Mouse (Mus musculus) MEL (cell line): ENCODE measurements around the gene H13. TPM values are rescaled to one million over a fixed set of nuclear protein-coding genes. Genes with fewer than 3 reads are reported as not detected.

ENCODE experiments used
- DNase-seq: peaks from one replicate; pipeline ENCODE4 v3.0.0; 2011; ENCODE audit warnings: low read depth, low spot score
- H3K27ac ChIP-seq: 2 replicates; pipeline ENCODE4 v1.5.1; 2012; ENCODE audit warnings: low read depth, mild to moderate bottlenecking, control low read depth, low read length, moderate library complexity; ENCODE audit not compliant: control insufficient read depth
- H3K27me3 ChIP-seq, 2 experiments: fragments of 150-350 bp in 1 of 2; sonication (generic) in 1 of 2; 2 replicates each; pipeline ENCODE4 v1.6.1; 2012; ENCODE audit warnings: low read length in 2 of 2, mild to moderate bottlenecking in 2 of 2, improper control_type of control experiment in 1 of 2, moderate library complexity in 1 of 2; ENCODE audit not compliant: insufficient read depth in 2 of 2, control insufficient read depth in 1 of 2
- H3K36me3 ChIP-seq, 2 experiments: 2 replicates each; pipeline ENCODE4 v1.6.1; 2012 to 2014; ENCODE audit warnings: low read length in 2 of 2, improper control_type of control experiment in 1 of 2, inconsistent platforms in 1 of 2, mild to moderate bottlenecking in 1 of 2; ENCODE audit not compliant: insufficient read depth in 2 of 2, control insufficient read depth in 1 of 2
- H3K4me1 ChIP-seq, 2 experiments: fragments of 150-350 bp in 1 of 2; sonication (generic) in 1 of 2; 2 replicates each; pipeline ENCODE4 v1.6.1; 2012; ENCODE audit warnings: low read length in 2 of 2, improper control_type of control experiment in 1 of 2, mild to moderate bottlenecking in 1 of 2; ENCODE audit not compliant: insufficient read depth in 2 of 2, control insufficient read depth in 1 of 2
- H3K4me3 ChIP-seq, 2 experiments: fragments of 150-350 bp in 1 of 2; sonication (generic) in 1 of 2; 2 replicates each; pipeline ENCODE4 v1.5.1; 2012; ENCODE audit warnings: low read depth in 2 of 2, low read length in 2 of 2, mild to moderate bottlenecking in 2 of 2, moderate library complexity in 2 of 2, control low read depth in 1 of 2, improper control_type of control experiment in 1 of 2; ENCODE audit not compliant: control insufficient read depth in 1 of 2, insufficient read depth in 1 of 2
- H3K79me2 ChIP-seq: 2 replicates; pipeline ENCODE4 v1.6.1; 2012; ENCODE audit warnings: mild to moderate bottlenecking, low read length, moderate library complexity; ENCODE audit not compliant: control insufficient read depth, poor library complexity, insufficient read depth
- H3K9ac ChIP-seq: 2 replicates; pipeline ENCODE4 v1.6.1; 2012; ENCODE audit warnings: low read depth, mild to moderate bottlenecking, control low read depth, low read length, moderate library complexity; ENCODE audit not compliant: control insufficient read depth, poor library complexity, severe bottlenecking
- H3K9me3 ChIP-seq: fragments of 150-350 bp; sonication (generic); replicated peaks from 2 replicates; pipeline ENCODE4 v1.6.1; 2012; ENCODE audit warnings: mild to moderate bottlenecking, low read length, improper control_type of control experiment, moderate library complexity; ENCODE audit not compliant: insufficient read depth
- CTCF ChIP-seq, 3 experiments: IDR thresholded peaks in 2 of 3; conservative IDR thresholded peaks in 1 of 3; 2 replicates each; pipeline ENCODE4 v1.5.1; 2011 to 2012; ENCODE audit warnings: low read length in 3 of 3, low read depth in 2 of 3, mild to moderate bottlenecking in 2 of 3, improper control_type of control experiment in 1 of 3, inconsistent platforms in 1 of 3, mixed read lengths in 1 of 3, moderate library complexity in 1 of 3; ENCODE audit not compliant: control insufficient read depth in 1 of 3, insufficient read depth in 1 of 3, poor library complexity in 1 of 3, severe bottlenecking in 1 of 3
- E2F4 ChIP-seq: IDR thresholded peaks from 2 replicates; pipeline ENCODE4 v1.6.1; 2011; ENCODE audit warnings: low read depth, low read length, improper control_type of control experiment, borderline replicate concordance
- EP300 ChIP-seq, 2 experiments: IDR thresholded peaks; 2 replicates each; pipeline ENCODE4 v1.6.1; 2011; ENCODE audit warnings: improper control_type of control experiment in 2 of 2, low read length in 2 of 2, low read depth in 1 of 2, mild to moderate bottlenecking in 1 of 2
- ETS1 ChIP-seq: IDR thresholded peaks from 2 replicates; pipeline ENCODE4 v1.6.1; 2012; ENCODE audit warnings: low read depth, mild to moderate bottlenecking, inconsistent platforms, low read length, improper control_type of control experiment, moderate library complexity
- GABPA ChIP-seq: IDR thresholded peaks from 2 replicates; pipeline ENCODE4 v1.6.1; 2012; ENCODE audit warnings: low read depth, mild to moderate bottlenecking, inconsistent platforms, low read length, improper control_type of control experiment, moderate library complexity
- GATA1 ChIP-seq: IDR thresholded peaks from 2 replicates; pipeline ENCODE4 v1.6.1; 2011; ENCODE audit warnings: low read depth, low read length, improper control_type of control experiment
- JUND ChIP-seq: IDR thresholded peaks from 2 replicates; pipeline ENCODE4 v1.6.1; 2011; ENCODE audit warnings: low read depth, mild to moderate bottlenecking, improper control_type of control experiment, low read length
- KAT2A ChIP-seq: conservative IDR thresholded peaks from 2 replicates; pipeline ENCODE4 v1.6.1; 2012; ENCODE audit warnings: low read depth, low read length, improper control_type of control experiment, inconsistent platforms
- MAFK ChIP-seq: IDR thresholded peaks from 2 replicates; pipeline ENCODE4 v1.6.1; 2011; ENCODE audit warnings: low read depth, mild to moderate bottlenecking, low read length, improper control_type of control experiment, borderline replicate concordance
- MAZ ChIP-seq: IDR thresholded peaks from 2 replicates; pipeline ENCODE4 v1.6.1; 2012; ENCODE audit warnings: low read depth, mild to moderate bottlenecking, inconsistent platforms, low read length, improper control_type of control experiment
- POLR2A ChIP-seq, 2 experiments: IDR thresholded peaks; 2 replicates each; pipeline ENCODE4 v1.6.1; 2011 to 2012; ENCODE audit warnings: low read length in 2 of 2, mild to moderate bottlenecking in 2 of 2, control low read depth in 1 of 2, improper control_type of control experiment in 1 of 2, low read depth in 1 of 2, moderate library complexity in 1 of 2; ENCODE audit not compliant: control insufficient read depth in 1 of 2, insufficient read depth in 1 of 2, poor library complexity in 1 of 2
- RAD21 ChIP-seq: IDR thresholded peaks from 2 replicates; pipeline ENCODE4 v1.6.1; 2011; ENCODE audit warnings: mild to moderate bottlenecking, low read depth, low read length, improper control_type of control experiment
- SIN3A ChIP-seq: IDR thresholded peaks from 2 replicates; pipeline ENCODE4 v1.6.1; 2012; ENCODE audit warnings: low read length, improper control_type of control experiment, inconsistent platforms
- TAL1 ChIP-seq: IDR thresholded peaks from 2 replicates; pipeline ENCODE4 v1.6.1; 2012; ENCODE audit warnings: mild to moderate bottlenecking, inconsistent platforms, low read length, moderate library complexity, mixed read lengths
- UBTF ChIP-seq: IDR thresholded peaks from 2 replicates; pipeline ENCODE4 v1.6.1; 2012; ENCODE audit warnings: low read depth, mild to moderate bottlenecking, inconsistent platforms, low read length, improper control_type of control experiment, moderate library complexity, borderline replicate concordance; ENCODE audit not compliant: insufficient read depth
- USF1 ChIP-seq: IDR thresholded peaks from 2 replicates; pipeline ENCODE4 v1.6.1; 2014; ENCODE audit warnings: low read depth, mild to moderate bottlenecking, inconsistent platforms, low read length, improper control_type of control experiment, moderate library complexity
- USF2 ChIP-seq, 2 experiments: IDR thresholded peaks; 2 replicates each; pipeline ENCODE4 v1.6.1; 2011 to 2012; ENCODE audit warnings: improper control_type of control experiment in 2 of 2, low read length in 2 of 2, borderline replicate concordance in 1 of 2, inconsistent platforms in 1 of 2, low read depth in 1 of 2, mild to moderate bottlenecking in 1 of 2; ENCODE audit not compliant: insufficient read depth in 1 of 2
- ZC3H11A ChIP-seq: IDR thresholded peaks from 2 replicates; pipeline ENCODE4 v1.6.1; 2012; ENCODE audit warnings: low read depth, mild to moderate bottlenecking, inconsistent platforms, low read length, improper control_type of control experiment
- ZNF384 ChIP-seq: IDR thresholded peaks from 2 replicates; pipeline ENCODE4 v1.6.1; 2012; ENCODE audit warnings: low read depth, mild to moderate bottlenecking, inconsistent platforms, low read length, improper control_type of control experiment
- polyA plus RNA-seq, 2 experiments: library from polyadenylated mRNA; stranded (reverse) in 1 of 2; unstranded in 1 of 2; fragments of >175 nt in 1 of 2; fragments of >200 nt in 1 of 2; gene quantifications; 2 replicates each; pipeline versions ENCODE4 v1.2.1 to v1.2.4; 2012; ENCODE audit warnings: low replicate concordance in 2 of 2, low read depth in 1 of 2; ENCODE audit not compliant: insufficient read length in 2 of 2, insufficient read depth in 1 of 2, missing spikeins in 1 of 2
- total RNA-seq: library from RNA; depleted of rRNA; stranded (reverse); fragments of 300-350 nt; gene quantifications from 2 replicates; pipeline ENCODE4 v1.2.3, GENCODE M21; 2012

Gene H13
- total and polyA plus RNA-seq, 3 experiments = 82.7 to 421 (median 139) TPM

GRCm38 (mm10) chr2:152669256-152669638 is at the start of gene H13 (continued):
- peak; percentile 96 for TF ChIP-seq SIN3A
- no peak for TF ChIP-seq GABPA

- TF ChIP-seq EP300 (IDR thresholded peaks at IDR 0.05; ENCODE audit: low read depth in 1 of 2, low read length in 2 of 2) (no peak), GATA1 (no peak), UBTF (no peak), MAFK (no peak), JUND (no peak), USF1 (no peak), ZNF384 (no peak), MAZ (no peak), POLR2A (IDR thresholded peaks at IDR 0.05; ENCODE audit: control insufficient read depth in 1 of 2, insufficient read depth in 1 of 2, low read depth in 1 of 2, low read length in 2 of 2, poor library complexity in 1 of 2) (no peak), CTCF (IDR thresholded peaks at IDR 0.05 in 2 of 3, conservative IDR thresholded peaks at IDR 0.05 in 1 of 3; ENCODE audit: control insufficient read depth in 1 of 3, insufficient read depth in 1 of 3, low read depth in 2 of 3, low read length in 3 of 3, poor library complexity in 1 of 3, severe bottlenecking in 1 of 3) (no peak), ETS1 (no peak), KAT2A (no peak), E2F4 (no peak), USF2 (IDR thresholded peaks at IDR 0.05; ENCODE audit: borderline replicate concordance in 1 of 2, insufficient read depth in 1 of 2, low read depth in 1 of 2, low read length in 2 of 2) (no peak), RAD21 (no peak)
- Histone ChIP-seq H3K79me2 (no peaks in the 10 kb centered on the region), H3K4me1 (no peaks in the 10 kb centered on the region; a peak in 1 of 4 replicates), H3K9me3 (no peaks in the 10 kb centered on the region), H3K4me3 (no peak overlapping the region), H3K27ac (no peak overlapping the region), H3K36me3 (no peaks in the 10 kb centered on the region), H3K9ac (no peak overlapping the region), H3K27me3 (peaks cover 0 to 1% of the 10 kb centered on the region in 2 experiments; a peak in 1 of 4 replicates)
- DNase-seq = no peak
Measured at GRCm38 (mm10) chr2:152620367-152621134, 48.7 kb upstream of the H13 start.

GRCm38 (mm10) chr2:152622151-152622550 is 47.1 kb upstream of the H13 start:
- peaks cover 0 to 1% of the 10 kb centered on the region in 2 experiments; a peak in 1 of 4 replicates for H3K27me3 ChIP-seq
- no peak for TF ChIP-seq ZC3H11A
- no peak for TF ChIP-seq KAT2A
- TF ChIP-seq TAL1 = no peak
- DNase-seq = no peak

More at GRCm38 (mm10) chr2:152622151-152622550, 47.1 kb upstream of the H13 start:
- no peak overlapping the region for H3K4me3 ChIP-seq
- H3K9ac ChIP-seq = no peak overlapping the region
- no peaks in the 10 kb centered on the region for H3K36me3 ChIP-seq
- H3K9me3 ChIP-seq = no peaks in the 10 kb centered on the region
- H3K27ac ChIP-seq = no peak overlapping the region
- no peaks in the 10 kb centered on the region for H3K79me2 ChIP-seq
- H3K4me1 ChIP-seq = no peaks in the 10 kb centered on the region
